Comparison of ENCODE assay signal across 7 mouse cellular contexts in the genomic region with DNA sequence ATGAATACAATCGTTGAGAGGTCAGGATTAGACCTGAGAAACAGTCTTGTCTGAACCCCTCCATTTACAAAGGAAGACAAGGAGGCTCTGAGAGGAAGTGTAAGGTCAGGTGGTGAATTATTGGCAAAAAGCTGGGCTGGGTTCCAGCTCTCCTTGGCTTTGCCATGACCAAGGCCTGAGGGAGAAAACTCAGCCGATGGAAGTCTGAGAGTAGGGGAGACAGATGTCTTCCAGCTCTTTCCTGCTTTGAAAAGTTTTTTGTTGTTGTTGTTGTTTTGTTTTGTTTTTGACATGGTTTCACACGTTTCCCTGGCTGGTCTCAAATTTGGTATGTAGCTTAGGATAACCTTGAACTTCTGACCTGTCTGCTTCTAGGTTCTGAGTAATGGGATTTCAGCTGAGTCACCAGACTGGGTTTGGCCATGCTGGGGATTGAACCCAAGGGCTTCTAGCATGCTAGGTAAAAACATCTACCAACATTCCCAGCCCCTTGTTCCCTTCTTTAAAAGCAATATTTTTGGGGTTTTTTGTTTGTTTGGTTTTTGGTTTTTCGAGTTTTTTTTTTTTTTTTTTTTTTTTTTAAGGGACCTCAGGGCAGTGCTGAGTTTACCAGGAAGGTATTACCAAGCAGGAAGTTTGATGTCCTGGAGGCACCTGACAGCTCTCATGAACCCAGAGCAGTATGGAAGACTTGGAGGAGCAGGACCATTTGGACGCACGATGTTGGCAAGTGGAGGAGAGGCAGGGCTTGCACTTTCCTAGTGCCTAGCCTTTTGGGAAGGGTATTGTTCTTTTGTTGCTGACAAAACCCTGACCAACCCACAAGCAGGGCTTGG. TPM values are rescaled to one million over a fixed set of nuclear protein-coding genes. Genes with fewer than 3 reads are reported as not detected.
DNase-seq lines count a peak whose midpoint lies in the region; ATAC-seq and TF ChIP-seq lines count a peak whose summit lies in the region.

No protein-coding gene starts in this region.

- ATAC-seq in midbrain, embryonic 13.5 days, result no peak
- no peak for ATAC-seq in megakaryocyte-erythroid progenitor cell, adult 5-6 weeks (replicated peaks; ENCODE audit: low FRiP score, low TSS enrichment, poor library complexity, severe bottlenecking)

- H3K4me3 ChIP-seq in spleen, adult 2 months (ENCODE audit: extremely low read depth, insufficient read depth, insufficient read length), result no peak overlapping the region
- H3K4me3 ChIP-seq in brown adipose tissue, adult 24 weeks (ENCODE audit: insufficient read depth, low read depth, low read length), result no peak overlapping the region
- no peak overlapping the region for H3K4me3 ChIP-seq in midbrain, embryonic 13.5 days (replicated peaks)

- H3K4me1 ChIP-seq in spleen, adult 2 months (ENCODE audit: control insufficient read depth, insufficient read depth, insufficient read length), result peaks cover 39% of the 10 kb centered on the region
- H3K4me1 ChIP-seq in brown adipose tissue, adult 24 weeks (ENCODE audit: control insufficient read depth, insufficient read depth, insufficient read length, low read length), result peaks cover 38% of the 10 kb centered on the region
- peaks cover 78% of the 10 kb centered on the region for H3K4me1 ChIP-seq in midbrain, embryonic 13.5 days (replicated peaks)

- H3K9ac ChIP-seq in midbrain, embryonic 13.5 days (replicated peaks), result no peak overlapping the region

- H3K27me3 ChIP-seq in spleen, adult 2 months (ENCODE audit: control insufficient read depth, insufficient read depth, low read length), result no peaks in the 10 kb centered on the region
- H3K27me3 ChIP-seq in midbrain, embryonic 13.5 days, result no peaks in the 10 kb centered on the region

- no peaks in the 10 kb centered on the region for H3K9me3 ChIP-seq in midbrain, embryonic 13.5 days

- H3K27ac ChIP-seq in spleen, adult 2 months (ENCODE audit: insufficient read depth, low read length), result peak overlapping the region; percentile 94
- H3K27ac ChIP-seq in brown adipose tissue, adult 24 weeks (replicated peaks; ENCODE audit: low read depth, low read length), result peak overlapping the region; percentile 80
- peak overlapping the region; percentile 98 for H3K27ac ChIP-seq in midbrain, embryonic 13.5 days

- DNase-seq in spleen, adult 2 months (ENCODE audit: low read depth in 1 of 2, low spot score in 2 of 2), result no peak
- DNase-seq in spleen, postnatal 10 days (ENCODE audit: low spot score in 2 of 2), result no peak
- DNase-seq in kidney, adult 18-20 months, result peak; percentile 79
- no peak for DNase-seq in left cerebral cortex, postnatal 4 days

- H3K4me2 ChIP-seq in midbrain, embryonic 13.5 days (replicated peaks), result no peak overlapping the region

- intact Hi-C loops in left cerebral cortex, postnatal 4 days (cut with DNase I), result no loop called here

- no peak for TF ChIP-seq POLR2A in spleen, adult 2 months (IDR thresholded peaks at IDR 0.05; ENCODE audit: low read depth, low read length)

- 44% methylated on average over 6 of the region's 6 CpGs for WGBS in spleen, adult 2 months
- 30% methylated on average over 6 of the region's 6 CpGs for WGBS in midbrain, embryonic 13.5 days

- H3K36me3 ChIP-seq in spleen, adult 2 months (ENCODE audit: control insufficient read depth, insufficient read depth, low read length), result no peaks in the 10 kb centered on the region
- H3K36me3 ChIP-seq in midbrain, embryonic 13.5 days, result no peaks in the 10 kb centered on the region

- no peak for TF ChIP-seq CTCF in spleen, adult 2 months (IDR thresholded peaks at IDR 0.05; ENCODE audit: extremely low read depth, insufficient read depth, insufficient read length, insufficient replicate concordance)

RNA-seq across cellular contexts. Expression of a gene that starts 58.8 kb away (rescaled TPM):
- polyA plus RNA-seq in spleen, adult 2 months (2012; rRNA removed), result 33.2 and 50.3 TPM in 2 replicates
- polyA plus RNA-seq in brown adipose tissue, adult 24 weeks (2012; ENCODE audit: insufficient read depth, insufficient read length, missing spikeins), result 7.1 and 23.0 TPM in 2 replicates
- 65.3 and 75.5 TPM in 2 replicates for polyA plus RNA-seq in midbrain, embryonic 13.5 days (2015; fragmentation: Nextera tagmentation; extraction: Ambion mirVana)
- 100 to 1,000 TPM; 124 to 127 TPM for total RNA-seq in left cerebral cortex, postnatal 4 days (2021)
- 0.76 and 0.94 TPM in 2 replicates for total RNA-seq in megakaryocyte-erythroid progenitor cell, adult 5-6 weeks (2014; fragmentation: Nextera tagmentation)
- total RNA-seq in megakaryocyte-erythroid progenitor cell, adult 5-6 weeks (2017), result 1.1 and 2.7 TPM in 2 replicates
